In genomic region chr17:34604511-34605237, GRCm38 (mm10) we compare ENCODE assay signal across 9 mouse cellular contexts. TPM values are rescaled to one million over a fixed set of nuclear protein-coding genes. Genes with fewer than 3 reads are reported as not detected.
DNase-seq lines count a peak whose midpoint lies in the region; ATAC-seq and TF ChIP-seq lines count a peak whose summit lies in the region.
"Had no signal": no experiment of that assay in that cellular context is flagged by ENCODE, and none has a peak within 500 bp of the region (broad histone marks: within the 10 kb centered on the region; RNA-seq: fewer than 3 reads in every experiment).

No protein-coding gene starts in this region.

- no peak for ATAC-seq in hindbrain, embryonic 11.5 days (ENCODE audit: low FRiP score)
- ATAC-seq in limb, embryonic 14.5 days (ENCODE audit: low FRiP score, low read depth): no peak; the same call in 1 of the 2 replicates

- H3K36me3 ChIP-seq in hindbrain, embryonic 11.5 days (ENCODE audit: control insufficient read depth, insufficient read depth, low read length): peaks cover 6% of the 10 kb centered on the region
- peaks cover 30% of the 10 kb centered on the region for H3K36me3 ChIP-seq in limb, embryonic 14.5 days (ENCODE audit: control insufficient read depth, insufficient read depth, low read length)
- no peaks in the 10 kb centered on the region for H3K36me3 ChIP-seq in myocyte (ENCODE audit: control insufficient read depth, insufficient read depth)

- H3K27ac ChIP-seq in hindbrain, embryonic 11.5 days (ENCODE audit: low read depth, low read length): peak overlapping the region; percentile 87
- peak overlapping the region; percentile 71 for H3K27ac ChIP-seq in limb, embryonic 14.5 days (replicated peaks; ENCODE audit: low read depth, low read length)

- peaks cover 16% of the 10 kb centered on the region for H3K4me1 ChIP-seq in hindbrain, embryonic 11.5 days (replicated peaks; ENCODE audit: control insufficient read depth, insufficient read depth, low read length)
- H3K4me1 ChIP-seq in limb, embryonic 14.5 days (ENCODE audit: control insufficient read depth, insufficient read depth, low read length): peaks cover 26% of the 10 kb centered on the region

- H3K4me2 ChIP-seq in hindbrain, embryonic 11.5 days (replicated peaks; ENCODE audit: low read depth, low read length): peak overlapping the region; percentile 81
- peak overlapping the region; percentile 92 for H3K4me2 ChIP-seq in limb, embryonic 14.5 days (replicated peaks; ENCODE audit: low read depth, low read length, severe bottlenecking)
- peak overlapping the region; percentile 99 for H3K4me2 ChIP-seq in myocyte (ENCODE audit: low read depth)

- no peaks in the 10 kb centered on the region for H3K27me3 ChIP-seq in hindbrain, embryonic 11.5 days (ENCODE audit: control insufficient read depth, insufficient read depth, low read length)
- no peaks in the 10 kb centered on the region for H3K27me3 ChIP-seq in limb, embryonic 14.5 days (ENCODE audit: control insufficient read depth, insufficient read depth, low read length)
- no peaks in the 10 kb centered on the region for H3K27me3 ChIP-seq in myocyte (ENCODE audit: control insufficient read depth, insufficient read depth, insufficient read length)
- H3K27me3 ChIP-seq: Patski had no signal

- peak overlapping the region; percentile 91 for H3K9ac ChIP-seq in hindbrain, embryonic 11.5 days (ENCODE audit: low read depth, low read length)
- peak overlapping the region; percentile 88 for H3K9ac ChIP-seq in limb, embryonic 14.5 days (ENCODE audit: low read depth, low read length, severe bottlenecking)

- intact Hi-C loops in gastrocnemius, postnatal 36 days (cut with DNase I): no loop called here

- H3K4me3 ChIP-seq in hindbrain, embryonic 11.5 days (ENCODE audit: low read depth, low read length): peak overlapping the region; percentile 96
- peak overlapping the region; percentile 95 for H3K4me3 ChIP-seq in limb, embryonic 14.5 days (replicated peaks; ENCODE audit: low read length)
- peak overlapping the region; percentile 90 for H3K4me3 ChIP-seq in myocyte

- peak overlapping the region; percentile 47 for H3ac ChIP-seq in myocyte (ENCODE audit: control insufficient read depth, insufficient read length)

- DNase-seq in gastrocnemius, adult 8-10 months (ENCODE audit: low spot score in 2 of 2): peak; percentile 57 to 63
- no peak for DNase-seq in gastrocnemius, postnatal 36 days
- peak; percentile 46 for DNase-seq in adrenal gland, postnatal 25 days
- DNase-seq in hindbrain, embryonic 11.5 days (ENCODE audit: low spot score): peak; percentile 39
- DNase-seq in limb, embryonic 14.5 days (ENCODE audit: low spot score): no peak
- DNase-seq in frontal cortex, adult 2 months (ENCODE audit: extremely low spot score in 1 of 2, low spot score in 1 of 2): no peak
- no peak for DNase-seq in right cerebral cortex, postnatal 14 days

- peaks cover 42% of the 10 kb centered on the region for H3K79me2 ChIP-seq in myocyte (ENCODE audit: control insufficient read depth, insufficient read depth)

- 19% methylated on average over 24 of the region's 24 CpGs for WGBS in hindbrain, embryonic 11.5 days
- 12% methylated on average over 24 of the region's 24 CpGs for WGBS in limb, embryonic 14.5 days

- no peak for TF ChIP-seq POLR2A in limb, embryonic 14.5 days (IDR thresholded peaks at IDR 0.05; ENCODE audit: borderline replicate concordance, extremely low read depth, insufficient read depth, insufficient read length)
- TF ChIP-seq POLR2A in myocyte (IDR thresholded peaks at IDR 0.05; ENCODE audit: insufficient read length, low read depth): no peak

- no peaks in the 10 kb centered on the region for H3K9me3 ChIP-seq in hindbrain, embryonic 11.5 days (ENCODE audit: control insufficient read depth, low read length)
- no peaks in the 10 kb centered on the region for H3K9me3 ChIP-seq in limb, embryonic 14.5 days (ENCODE audit: control insufficient read depth, low read length)

TF ChIP-seq in myocyte, 11 proteins besides CTCF, POLR2A, EP300 and RAD21:
- no peak for TF ChIP-seq POLR2AphosphoS2 (IDR thresholded peaks at IDR 0.05; ENCODE audit: insufficient read length, low read depth)
- TF ChIP-seq TCF3 (IDR thresholded peaks at IDR 0.05; ENCODE audit: insufficient read length, low read depth): no peak
- TF ChIP-seq TCF12 (IDR thresholded peaks at IDR 0.05; ENCODE audit: insufficient read depth, poor library complexity, severe bottlenecking): no peak

RNA-seq across cellular contexts. Expression of gene Agpat1, which starts 0.6 kb away (rescaled TPM):
- total RNA-seq in gastrocnemius, adult 8-10 months (2022): 100 to 1,000 TPM in 2 of 4 experiments, 10 to 100 TPM in 2; 89.5 to 104 (median 97.0) TPM
- total RNA-seq in gastrocnemius, postnatal 36 days (2021): 10 to 100 TPM; 61.5 to 63.2 TPM
- 105 and 122 TPM in 2 replicates for total RNA-seq in adrenal gland, postnatal 25 days (2021)
- 73.8 and 81.2 TPM in 2 replicates for polyA plus RNA-seq in hindbrain, embryonic 11.5 days (2014; fragmentation: Nextera tagmentation; extraction: Ambion mirVana)
- 150 and 223 TPM in 2 replicates for polyA plus RNA-seq in limb, embryonic 14.5 days (2012; rRNA removed)
- 53.3 and 55.4 TPM in 2 replicates for polyA plus RNA-seq in limb, embryonic 14.5 days (2014; fragmentation: Nextera tagmentation; extraction: Ambion mirVana)
- polyA plus RNA-seq in myocyte (2012; fragmentation: generic; extraction: Trizol): 70.5 TPM
- 204 and 229 TPM in 2 replicates for polyA plus RNA-seq in frontal cortex, adult 2 months (2012; rRNA removed)

RNA-seq across cellular contexts. Expression of gene Rnf5, which starts 1.2 kb away (rescaled TPM):
- 10 to 100 TPM; 20.2 to 23.9 (median 22.7) TPM for total RNA-seq in gastrocnemius, adult 8-10 months (2022)
- total RNA-seq in gastrocnemius, postnatal 36 days (2021): 10 to 100 TPM; 17.3 to 18.0 TPM
- 79.3 and 91.3 TPM in 2 replicates for total RNA-seq in adrenal gland, postnatal 25 days (2021)
- 175 and 182 TPM in 2 replicates for polyA plus RNA-seq in hindbrain, embryonic 11.5 days (2014; fragmentation: Nextera tagmentation; extraction: Ambion mirVana)
- 103 and 112 TPM in 2 replicates for polyA plus RNA-seq in limb, embryonic 14.5 days (2012; rRNA removed)
- 79.5 and 83.6 TPM in 2 replicates for polyA plus RNA-seq in limb, embryonic 14.5 days (2014; fragmentation: Nextera tagmentation; extraction: Ambion mirVana)
- polyA plus RNA-seq in myocyte (2012; fragmentation: generic; extraction: Trizol): 37.1 TPM
- 127 and 145 TPM in 2 replicates for polyA plus RNA-seq in frontal cortex, adult 2 months (2012; rRNA removed)

RNA-seq across cellular contexts. Expression of gene Ager, which starts 7.0 kb away (rescaled TPM):
- under 1 TPM in 1 of 4 experiments, not detected in 3; 0.19 TPM for total RNA-seq in gastrocnemius, adult 8-10 months (2022)
- total RNA-seq in gastrocnemius, postnatal 36 days (2021): under 1 TPM in 1 of 2 experiments, not detected in 1; 0.28 TPM
- 0.57 and 1.5 TPM in 2 replicates for total RNA-seq in adrenal gland, postnatal 25 days (2021)
- 1.7 and 2.2 TPM in 2 replicates for polyA plus RNA-seq in hindbrain, embryonic 11.5 days (2014; fragmentation: Nextera tagmentation; extraction: Ambion mirVana)
- 12.2 and 13.2 TPM in 2 replicates for polyA plus RNA-seq in limb, embryonic 14.5 days (2012; rRNA removed)
- polyA plus RNA-seq in limb, embryonic 14.5 days (2014; fragmentation: Nextera tagmentation; extraction: Ambion mirVana): 2.1 and 2.9 TPM in 2 replicates
- 0.22 TPM for polyA plus RNA-seq in myocyte (2012; fragmentation: generic; extraction: Trizol)
- polyA plus RNA-seq in frontal cortex, adult 2 months (2012; rRNA removed): 2.1 TPM in 2 replicates

RNA-seq across cellular contexts. Expression of gene Egfl8, which starts 11.1 kb away (rescaled TPM):
- total RNA-seq in gastrocnemius, adult 8-10 months (2022): 1 to 10 TPM in 3 of 4 experiments, under 1 TPM in 1; 0.77 to 1.4 (median 1.1) TPM
- total RNA-seq in gastrocnemius, postnatal 36 days (2021): 1 to 10 TPM; 1.3 to 2.6 TPM
- total RNA-seq in adrenal gland, postnatal 25 days (2021): 3.0 and 3.8 TPM in 2 replicates
- 4.4 and 4.7 TPM in 2 replicates for polyA plus RNA-seq in hindbrain, embryonic 11.5 days (2014; fragmentation: Nextera tagmentation; extraction: Ambion mirVana)
- polyA plus RNA-seq in limb, embryonic 14.5 days (2012; rRNA removed): 11.3 and 12.8 TPM in 2 replicates
- 8.1 and 8.7 TPM in 2 replicates for polyA plus RNA-seq in limb, embryonic 14.5 days (2014; fragmentation: Nextera tagmentation; extraction: Ambion mirVana)
- polyA plus RNA-seq in myocyte (2012; fragmentation: generic; extraction: Trizol): 0.16 TPM
- polyA plus RNA-seq in frontal cortex, adult 2 months (2012; rRNA removed): 9.7 and 10.5 TPM in 2 replicates

RNA-seq across cellular contexts. Expression of gene Pbx2, which starts 13.6 kb away (rescaled TPM):
- total RNA-seq in gastrocnemius, adult 8-10 months (2022): 10 to 100 TPM in 3 of 4 experiments, 1 to 10 TPM in 1; 9.1 to 15.4 (median 13.8) TPM
- total RNA-seq in gastrocnemius, postnatal 36 days (2021): 10 to 100 TPM; 12.1 to 13.9 TPM
- total RNA-seq in adrenal gland, postnatal 25 days (2021): 36.4 and 51.6 TPM in 2 replicates
- 16.6 and 17.3 TPM in 2 replicates for polyA plus RNA-seq in hindbrain, embryonic 11.5 days (2014; fragmentation: Nextera tagmentation; extraction: Ambion mirVana)
- 141 and 149 TPM in 2 replicates for polyA plus RNA-seq in limb, embryonic 14.5 days (2012; rRNA removed)
- 13.5 and 17.0 TPM in 2 replicates for polyA plus RNA-seq in limb, embryonic 14.5 days (2014; fragmentation: Nextera tagmentation; extraction: Ambion mirVana)
- polyA plus RNA-seq in myocyte (2012; fragmentation: generic; extraction: Trizol): 21.6 TPM
- 67.0 and 71.3 TPM in 2 replicates for polyA plus RNA-seq in frontal cortex, adult 2 months (2012; rRNA removed)

Comparison
In these comparisons a context has a peak if more than half of its experiments do, and no peak if none do; other contexts are left out.
1. DNase-seq: peak in gastrocnemius, adult 8-10 months (2 of 2), adrenal gland, postnatal 25 days (single experiment) and hindbrain, embryonic 11.5 days (single experiment); none in gastrocnemius, postnatal 36 days (0 of 2), limb, embryonic 14.5 days (single experiment), frontal cortex, adult 2 months (0 of 2) and right cerebral cortex, postnatal 14 days (single experiment).
2. Peak in every context shown above with its lines, with median percentiles within 50 percentile points of each other: H3K4me2 ChIP-seq and H3K4me3 ChIP-seq.